Mouse (Mus musculus) C2C12 (cell line): ENCODE measurements at regions not wholly inside any gene's neighbourhood (a gene's known extent, or its start where the extent isn't known, plus 50 kb on each side); places are given as distances from the start of the nearest gene placed in this dataset.

Experiments used
- CEBPB ChIP-seq: IDR thresholded peaks from one replicate; pipeline ENCODE4 v1.6.1; 2011; ENCODE audit warnings: low read depth, mild to moderate bottlenecking, control low read depth, moderate library complexity
- CTCF ChIP-seq: IDR thresholded peaks from one replicate; pipeline ENCODE4 v1.5.1; 2011; ENCODE audit not compliant: control insufficient read depth, insufficient read depth, insufficient read length
- FOSL1 ChIP-seq: IDR thresholded peaks from one replicate; pipeline ENCODE4 v1.8.0; 2011; ENCODE audit warnings: mild to moderate bottlenecking, low read length; ENCODE audit not compliant: poor library complexity, insufficient read depth, severe bottlenecking
- MAX ChIP-seq: IDR thresholded peaks from one replicate; pipeline ENCODE4 v1.6.1; 2011; ENCODE audit warnings: mild to moderate bottlenecking, control low read depth
- MYOD1 ChIP-seq: IDR thresholded peaks from one replicate; pipeline ENCODE4 v1.6.1; 2011; ENCODE audit warnings: low read depth; ENCODE audit not compliant: control insufficient read depth, insufficient read length
- MYOG ChIP-seq: IDR thresholded peaks from one replicate; pipeline ENCODE4 v1.6.1; 2011; ENCODE audit not compliant: control insufficient read depth, insufficient read length; ENCODE audit errors: extremely low read depth
- USF1 ChIP-seq: IDR thresholded peaks from one replicate; pipeline ENCODE4 v1.6.1; 2011; ENCODE audit warnings: low read depth, mild to moderate bottlenecking, control low read depth, moderate library complexity

- TF ChIP-seq CEBPB (no peak), MYOD1 (no peak), CTCF (no peak), MAX (no peak), MYOG (no peak), USF1 (no peak), FOSL1 (no peak)
These were observed 385.0 kb downstream of the Cypt12 start for GRCm38 (mm10) chr3:18333182-18333581.
